Mouse (Mus musculus): ENCODE results near the gene Sema4c.

- TF ChIP-seq POLR2A (IDR thresholded peaks at IDR 0.05; ENCODE audit: control insufficient read depth, extremely low read depth, insufficient read depth, low read length, poor library complexity) (no peak), CTCF (IDR thresholded peaks at IDR 0.05; ENCODE audit: borderline replicate concordance, control insufficient read depth, extremely low read depth, insufficient read depth, low read length, poor library complexity) (no peak)
Measured at GRCm38 (mm10) chr1:36572709-36573108, 14.6 kb upstream of the Sema4c start.

All from thymus, adult 2 months (tissue).